Mouse (Mus musculus): Measurements from ENCODE around the gene Tex38.

Gene Tex38

GRCm38 (mm10) chr4:115780918-115781317 is at the start of gene Tex38:
Gene Tex38, minus strand, starts transcription at chr4:115781018.
- no peak for DNase-seq

- DNase-seq: no peak
Measured at GRCm38 (mm10) chr4:115830491-115830890, 49.7 kb upstream of the Tex38 start.

GRCm38 (mm10) chr4:115828572-115828902 is 47.7 kb upstream of the Tex38 start:
- DNase-seq: no peak

GRCm38 (mm10) chr4:115827888-115828571 is 47.2 kb upstream of the Tex38 start, which contains the start of gene Mob3c:
Gene Mob3c, plus strand, starts transcription at chr4:115828092.
- DNase-seq: peak; percentile 61 to 65

- DNase-seq: no peak
Measured at GRCm38 (mm10) chr4:115827535-115827887, 46.7 kb upstream of the Tex38 start.

- DNase-seq: no peak
Measured at GRCm38 (mm10) chr4:115827066-115827465, 46.2 kb upstream of the Tex38 start.

- no peak for DNase-seq
Measured at GRCm38 (mm10) chr4:115825271-115825670, 44.5 kb upstream of the Tex38 start.

GRCm38 (mm10) chr4:115824178-115824577 is 43.4 kb upstream of the Tex38 start:
- no peak for DNase-seq

GRCm38 (mm10) chr4:115821928-115822327 is 41.1 kb upstream of the Tex38 start:
- no peak for DNase-seq

GRCm38 (mm10) chr4:115821431-115821830 is 40.6 kb upstream of the Tex38 start:
- no peak for DNase-seq

GRCm38 (mm10) chr4:115820944-115821343 is 40.1 kb upstream of the Tex38 start:
- DNase-seq: no peak

GRCm38 (mm10) chr4:115820199-115820598 is 39.4 kb upstream of the Tex38 start:
- DNase-seq: no peak

GRCm38 (mm10) chr4:115815606-115816005 is 34.8 kb upstream of the Tex38 start:
- no peak for DNase-seq

- DNase-seq: no peak
Measured at GRCm38 (mm10) chr4:115812326-115812725, 31.5 kb upstream of the Tex38 start.

- DNase-seq: no peak
Measured at GRCm38 (mm10) chr4:115799981-115800380, 19.2 kb upstream of the Tex38 start.

GRCm38 (mm10) chr4:115795360-115795759 is 14.5 kb upstream of the Tex38 start:
- no peak for DNase-seq

GRCm38 (mm10) chr4:115790864-115791263 is 10.0 kb upstream of the Tex38 start:
- no peak for DNase-seq

GRCm38 (mm10) chr4:115785511-115786034 is 4.8 kb upstream of the Tex38 start:
- DNase-seq: no peak

- peak; percentile 82 to 83 for DNase-seq
Measured at GRCm38 (mm10) chr4:115784769-115785510, 4.1 kb upstream of the Tex38 start, which contains the start of gene Atpaf1. Gene Atpaf1, plus strand, starts transcription at chr4:115784812.

- no peak for DNase-seq
Measured at GRCm38 (mm10) chr4:115782026-115782805, 1.4 kb upstream of the Tex38 start.

GRCm38 (mm10) chr4:115780269-115780668 is 549 bp downstream of the Tex38 start:
- no peak for DNase-seq

GRCm38 (mm10) chr4:115777627-115778026 is 3.2 kb downstream of the Tex38 start:
- DNase-seq: no peak

- no peak for DNase-seq
Measured at GRCm38 (mm10) chr4:115775056-115775455, 5.8 kb downstream of the Tex38 start.
